Mouse (Mus musculus) kidney, postnatal 36 days (tissue): ENCODE results near the gene Itprip.
"Not testable (repeated sequence)": the region's sequence is repeated elsewhere in the genome, so short reads cannot be mapped to it uniquely, and the experiment has no call there.

Source experiments
- DNase-seq, 2 experiments: peaks; one replicate each; pipeline ENCODE4 v3.0.0; 2021 to 2022; ENCODE audit warnings: mixed read lengths in 2 of 2

The Itprip gene

DNA sequence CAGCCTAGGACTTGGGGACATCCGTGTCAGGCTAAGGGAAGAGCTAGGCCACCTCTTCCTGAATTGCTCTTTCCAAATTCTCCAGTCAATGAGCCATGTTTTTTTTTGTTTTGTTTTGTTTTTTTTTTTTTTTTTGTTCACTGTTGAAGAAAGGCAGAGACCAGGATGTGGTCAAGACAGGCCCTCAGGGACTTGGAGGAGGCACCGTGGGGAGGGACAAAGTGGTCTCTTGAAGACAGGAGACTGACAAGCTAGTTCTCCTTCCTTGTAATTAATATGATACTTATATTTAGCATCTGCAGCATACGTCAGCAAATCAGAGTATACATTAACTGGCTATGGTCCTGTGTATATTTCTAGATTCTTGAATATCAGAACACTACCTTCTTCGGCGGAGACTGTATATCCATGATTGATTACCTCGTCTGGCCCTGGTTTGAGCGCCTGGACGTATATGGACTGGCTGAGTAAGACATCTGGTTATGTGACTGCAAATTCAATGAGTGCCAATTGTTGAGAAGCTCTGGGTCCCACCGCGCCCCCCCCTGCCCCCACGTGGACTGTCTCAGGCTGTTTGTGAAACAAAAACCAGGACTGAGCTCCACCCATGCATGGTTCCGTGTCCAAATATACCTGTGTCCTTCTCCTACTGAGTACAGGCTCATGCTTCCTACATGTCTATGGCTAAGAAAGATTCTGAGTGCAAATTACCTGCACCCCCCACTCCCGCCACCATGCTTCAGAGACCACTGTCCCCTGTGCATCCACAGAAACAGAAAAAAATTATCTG lies 34.6 kb downstream of the Itprip start:
- peak in 1 of 2 experiments; percentile 37 for DNase-seq

DNA sequence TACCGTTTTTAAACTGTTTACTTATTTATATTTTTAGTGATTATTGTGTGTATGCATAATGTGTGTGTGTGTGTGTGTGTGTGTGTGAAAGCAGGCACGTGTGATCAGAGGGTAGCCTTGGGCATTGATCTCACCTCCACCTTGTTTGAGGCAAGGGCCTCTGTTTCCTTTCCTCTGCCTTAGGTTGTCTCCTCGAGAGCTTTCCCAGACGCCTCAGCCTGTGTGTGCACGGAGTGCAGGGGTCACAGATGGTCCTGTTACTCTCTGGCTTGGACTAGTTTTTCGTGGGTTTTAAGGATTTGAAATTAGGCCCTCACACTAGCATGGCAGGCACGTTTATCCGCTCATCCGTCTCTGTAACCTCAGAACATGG lies 36.2 kb downstream of the Itprip start:
- no peak for DNase-seq

DNA sequence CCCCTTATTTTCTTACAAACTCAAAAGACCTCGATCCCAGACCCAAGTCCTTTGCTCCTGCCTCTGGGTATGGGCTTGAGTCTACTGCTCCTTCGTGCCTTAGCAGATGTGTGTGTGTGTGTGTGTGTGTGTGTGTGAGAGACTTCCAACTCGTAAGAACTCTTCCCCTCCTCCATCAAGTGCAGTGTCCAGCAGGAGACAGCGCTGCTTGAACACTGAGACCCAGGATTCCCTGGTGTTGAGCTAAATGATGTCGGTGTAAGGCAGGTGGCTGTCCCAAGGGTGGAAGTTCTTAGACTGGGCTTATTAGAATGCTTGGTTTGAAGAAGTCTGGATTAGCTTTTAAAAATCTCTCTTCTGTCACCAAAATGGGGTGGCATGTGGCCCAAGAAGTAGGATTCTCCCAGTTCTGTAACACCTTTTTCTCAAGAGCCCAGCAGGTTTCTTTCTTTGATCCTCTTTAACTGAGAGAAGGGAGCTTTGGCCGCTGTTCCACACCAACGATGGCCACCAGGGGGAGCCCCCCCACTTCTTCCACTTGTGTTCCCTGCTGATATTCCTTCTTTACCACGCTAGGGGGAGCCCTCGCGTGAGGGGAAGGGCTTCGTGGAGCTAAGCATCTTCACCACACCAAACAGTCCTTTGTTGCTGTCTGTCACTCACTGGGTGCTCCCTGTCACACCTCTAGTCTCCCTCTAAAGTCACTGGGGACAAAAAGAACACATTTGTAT lies 36.8 kb downstream of the Itprip start:
- peak; percentile 76 to 93 for DNase-seq

DNA sequence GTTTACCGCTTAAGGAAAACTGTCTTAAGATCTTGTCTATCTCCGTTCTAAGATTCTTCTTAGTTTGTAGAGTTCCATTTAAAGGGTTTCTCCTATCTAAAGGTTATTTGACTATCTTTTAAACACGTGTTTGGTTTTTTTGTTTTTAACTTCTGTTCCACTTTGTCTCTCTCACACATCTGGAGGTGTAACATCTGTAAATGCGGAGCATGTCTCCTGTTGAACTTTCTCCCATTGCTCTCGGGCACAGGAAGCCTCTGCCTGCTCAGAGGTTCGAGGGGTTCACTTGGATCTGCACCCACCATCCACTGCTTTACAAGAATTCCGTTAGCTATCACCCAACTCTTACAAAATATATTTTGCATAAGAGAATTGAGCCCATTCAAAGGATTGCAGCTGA lies 37.6 kb downstream of the Itprip start:
- no peak for DNase-seq

DNA sequence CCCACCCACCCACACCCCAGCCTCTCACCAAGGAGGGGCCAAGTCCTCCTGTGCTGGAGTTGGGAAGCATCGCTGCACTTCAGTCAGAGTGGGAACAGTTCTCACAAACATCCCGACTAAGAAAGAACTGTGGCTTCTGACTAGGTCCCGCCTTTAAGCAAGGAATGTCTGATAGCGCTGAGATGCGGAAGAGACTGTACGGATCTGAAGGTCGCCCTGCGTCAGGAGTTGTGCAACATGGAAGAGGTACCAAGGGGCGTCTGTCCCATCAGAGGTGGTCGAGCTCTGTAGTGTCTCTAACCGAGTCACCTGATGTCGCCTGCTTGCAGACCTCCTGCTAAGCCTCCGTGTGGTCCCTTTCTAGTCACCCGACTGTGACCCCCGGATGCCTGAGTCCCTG lies 42.8 kb downstream of the Itprip start:
- no peak for DNase-seq

DNA sequence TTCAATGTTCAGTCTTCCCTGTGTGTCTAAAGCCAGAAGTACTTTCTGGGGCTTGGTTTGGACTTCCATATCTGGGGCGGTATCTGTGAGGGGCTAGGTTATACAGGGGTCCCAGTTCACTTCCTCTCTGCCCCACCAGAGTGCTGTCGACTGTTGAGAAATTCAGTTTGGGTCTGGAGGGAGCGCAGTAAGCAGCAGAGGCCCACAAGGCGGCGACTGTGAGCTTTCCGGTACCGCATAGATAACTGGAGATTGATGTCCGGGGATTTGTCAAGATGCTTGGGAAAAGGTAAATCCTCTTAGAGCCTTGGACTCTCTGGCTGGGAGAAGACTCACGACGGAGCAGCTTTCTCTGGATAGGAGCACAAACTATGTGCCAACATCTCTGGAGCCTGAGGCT lies 47.6 kb downstream of the Itprip start:
- peak in 1 of 2 experiments; percentile 33 for DNase-seq

DNA sequence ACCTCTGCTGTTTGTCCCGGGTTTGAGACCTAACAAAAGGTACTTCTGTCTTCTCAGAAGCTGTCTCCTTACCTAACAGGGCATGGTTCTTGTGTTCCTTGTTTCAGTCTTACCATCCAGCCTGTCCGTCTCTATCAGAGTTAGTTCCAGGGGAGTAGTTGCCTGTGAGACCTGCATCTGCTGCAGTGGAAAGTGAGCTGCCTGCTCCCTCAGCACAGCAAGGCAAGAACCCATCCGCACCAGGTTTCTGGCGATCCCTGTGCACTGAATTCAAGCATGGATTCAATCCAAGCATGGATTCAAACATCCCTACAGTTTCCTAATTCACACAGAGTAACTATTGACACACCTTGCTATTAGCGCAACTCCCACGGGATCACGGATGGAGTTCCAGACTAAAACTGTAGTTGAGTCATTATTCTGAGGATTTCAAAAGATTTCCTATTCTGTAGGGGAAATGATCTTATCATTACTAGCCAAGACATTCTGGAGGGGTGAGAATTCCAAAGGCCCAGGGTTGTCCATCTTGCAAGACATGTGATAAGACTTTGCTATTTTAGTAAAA lies 48.9 kb downstream of the Itprip start:
- DNase-seq, result no peak

DNA sequence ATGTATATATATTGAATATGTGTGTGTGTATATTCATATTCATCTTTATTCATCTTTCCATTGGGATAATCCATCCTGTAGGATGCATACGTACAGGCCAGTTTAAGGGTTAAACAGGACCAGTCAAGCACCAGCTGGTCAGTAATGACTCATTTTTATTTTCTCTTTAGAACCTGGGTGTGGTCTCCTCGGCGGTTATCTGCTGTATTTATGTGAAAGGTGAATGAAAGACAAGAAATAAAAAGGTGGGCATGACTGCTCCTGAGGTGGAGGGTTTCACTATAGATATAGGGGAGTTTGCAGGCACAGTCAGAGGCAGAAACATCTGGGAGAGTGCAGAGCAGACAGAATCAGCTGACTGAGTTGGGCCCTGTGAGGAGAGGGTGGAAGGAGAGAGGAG lies 49.6 kb downstream of the Itprip start:
- DNase-seq, result no peak

DNA sequence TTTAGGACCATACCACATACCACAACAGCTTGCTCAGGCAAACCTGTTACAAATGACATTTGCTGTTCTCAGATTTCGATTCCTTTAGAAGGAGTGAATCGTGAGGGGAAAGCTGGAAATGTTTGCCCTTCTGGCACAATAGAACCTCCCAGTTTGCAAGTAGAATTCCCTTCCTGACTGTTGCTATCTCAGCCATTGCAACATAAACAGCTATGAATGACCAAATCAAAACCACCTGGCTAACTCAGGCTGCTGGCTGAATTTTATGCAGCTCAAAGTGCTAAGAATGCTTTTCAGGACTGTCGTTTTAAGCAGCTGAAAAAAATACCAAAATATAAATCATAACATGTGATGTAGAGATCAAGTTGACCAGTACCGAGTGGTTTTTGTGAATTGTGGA lies 50.1 kb downstream of the Itprip start:
- DNase-seq, result no peak

DNA sequence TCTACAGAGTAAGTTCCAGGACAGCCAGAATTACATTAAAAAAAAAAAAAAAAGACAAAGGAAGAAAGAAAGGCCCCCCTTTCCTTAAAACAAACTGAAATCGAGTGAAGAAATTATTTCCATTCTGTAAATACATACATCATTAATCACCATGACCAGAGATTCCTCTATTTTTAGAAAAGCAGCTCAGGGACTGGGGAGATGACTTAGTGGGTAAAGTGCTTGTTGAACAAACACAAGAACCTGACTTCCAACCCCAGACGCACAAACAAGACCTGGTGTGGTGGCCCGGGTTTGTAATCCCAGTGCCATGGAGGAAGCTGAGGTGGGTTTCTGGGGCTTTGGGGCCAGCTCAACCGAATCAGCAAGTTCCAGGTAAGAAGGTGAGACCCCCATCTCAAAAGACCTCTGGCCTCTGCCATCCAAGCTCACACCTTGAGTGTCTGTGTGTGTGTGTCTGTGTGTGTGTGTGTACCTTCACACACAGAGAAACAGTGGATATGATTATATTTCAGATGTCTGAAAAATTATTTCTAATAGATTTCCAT lies 51.4 kb downstream of the Itprip start:
- no peak for DNase-seq

DNA sequence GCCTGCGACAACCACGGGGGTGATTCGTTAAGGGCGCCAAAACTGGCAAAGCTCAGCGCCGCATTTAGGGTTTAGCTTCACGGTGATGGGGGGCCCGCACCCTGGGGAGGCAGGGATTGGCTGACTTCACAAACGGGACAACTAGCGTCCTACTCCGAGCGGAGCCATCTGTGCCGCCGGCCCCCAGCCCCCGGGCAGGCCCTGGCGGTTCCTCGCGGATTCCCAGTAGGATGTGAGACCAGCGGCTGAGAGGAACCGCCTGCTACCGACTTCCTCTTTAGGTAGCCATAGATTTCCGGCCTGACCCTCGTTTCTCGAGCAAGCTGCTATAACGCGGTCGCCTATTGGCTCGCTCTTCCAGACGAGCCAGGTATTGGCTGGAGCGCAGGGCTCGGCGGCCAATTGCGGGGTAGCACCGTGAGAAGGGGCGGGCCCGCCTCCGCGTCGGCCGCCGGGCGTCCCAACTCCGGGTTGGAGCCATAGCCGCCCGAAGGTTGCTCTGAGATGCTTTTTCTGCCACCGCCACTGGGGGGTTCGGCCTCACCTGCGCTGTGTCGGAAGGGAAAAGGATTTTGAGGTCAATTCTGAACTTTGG lies 53.6 kb downstream of the Itprip start, which contains the start of gene Gsto2:
Gene Gsto2 (plus strand): TSS at position 182 of the 595 bp plus-strand sequence.
- DNase-seq, result peak; percentile 95

DNA sequence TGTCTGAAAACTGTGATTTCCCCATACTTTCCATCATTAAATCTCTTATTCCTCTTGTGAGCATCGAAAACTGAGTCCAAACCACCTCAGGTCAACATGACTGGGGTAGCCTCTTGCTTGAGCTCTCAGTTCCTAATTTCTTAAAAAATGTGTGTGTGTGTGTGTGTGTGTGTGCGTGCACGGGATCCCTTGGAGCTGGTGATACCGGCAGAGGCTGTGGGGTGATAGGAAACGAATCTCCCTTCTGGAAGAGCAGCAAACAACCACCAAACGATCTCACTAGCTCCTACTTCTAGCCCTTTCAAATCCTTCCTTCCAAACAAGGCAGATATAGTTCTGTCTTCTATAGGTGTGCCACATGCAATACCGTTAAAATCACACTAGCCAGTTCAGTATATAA lies 54.4 kb downstream of the Itprip start:
- no peak for DNase-seq

DNA sequence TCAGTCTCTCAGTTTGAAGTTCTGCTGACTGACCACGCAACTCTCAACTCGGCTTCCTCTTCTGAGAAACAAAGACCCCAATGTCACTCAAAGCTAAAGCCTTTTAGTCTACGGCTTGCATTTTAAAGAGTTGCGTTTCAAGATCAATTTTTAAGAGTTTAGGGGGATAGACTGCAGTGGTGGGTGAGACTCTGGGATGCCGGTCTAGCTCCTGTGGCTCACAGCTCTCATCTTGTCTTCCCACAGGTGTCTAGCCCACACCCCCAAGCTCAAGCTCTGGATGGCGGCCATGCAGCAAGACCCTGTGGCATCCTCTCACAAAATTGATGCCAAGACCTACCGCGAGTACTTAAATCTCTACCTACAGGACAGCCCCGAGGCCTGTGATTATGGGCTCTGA lies 55.0 kb downstream of the Itprip start:
- DNase-seq, result no peak

DNA sequence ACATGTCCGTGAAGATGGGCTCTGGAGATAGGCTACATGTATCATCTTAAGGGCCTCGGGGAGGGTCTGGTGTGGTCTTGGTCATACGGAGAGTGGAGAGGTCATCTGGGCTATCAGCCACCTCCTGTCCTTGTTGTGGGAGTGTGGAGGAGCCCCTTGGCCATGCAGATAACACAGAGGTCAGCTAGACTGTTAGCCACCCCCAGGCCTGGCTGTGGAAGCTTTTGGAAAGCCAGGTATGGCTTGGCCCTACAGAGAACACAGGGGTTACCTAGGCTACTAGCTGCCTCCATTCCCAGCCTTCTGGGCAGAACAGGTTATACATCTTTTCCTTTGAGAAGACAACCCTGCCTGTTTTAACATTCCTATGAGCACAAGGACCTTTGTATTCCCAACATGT lies 56.5 kb downstream of the Itprip start:
- no peak for DNase-seq

DNA sequence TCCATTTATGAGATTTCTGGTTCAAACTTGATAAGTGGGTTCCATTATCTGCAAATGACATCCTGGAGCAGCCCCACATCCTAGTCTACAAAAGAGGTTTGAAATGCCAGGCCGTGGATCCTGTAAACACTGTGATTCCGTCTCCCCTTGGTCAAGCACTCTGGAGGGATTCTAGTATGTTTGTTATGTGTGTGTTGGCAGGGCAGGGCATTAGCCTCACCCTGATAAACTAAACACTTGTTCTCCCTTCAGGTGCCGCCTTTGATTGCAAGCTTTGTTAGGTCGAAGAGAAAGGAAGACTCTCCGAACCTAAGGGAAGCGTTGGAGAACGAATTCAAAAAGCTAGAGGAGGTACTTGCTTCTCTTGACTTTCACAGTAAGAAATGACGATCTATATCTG lies 59.9 kb downstream of the Itprip start:
- no peak for DNase-seq

DNA sequence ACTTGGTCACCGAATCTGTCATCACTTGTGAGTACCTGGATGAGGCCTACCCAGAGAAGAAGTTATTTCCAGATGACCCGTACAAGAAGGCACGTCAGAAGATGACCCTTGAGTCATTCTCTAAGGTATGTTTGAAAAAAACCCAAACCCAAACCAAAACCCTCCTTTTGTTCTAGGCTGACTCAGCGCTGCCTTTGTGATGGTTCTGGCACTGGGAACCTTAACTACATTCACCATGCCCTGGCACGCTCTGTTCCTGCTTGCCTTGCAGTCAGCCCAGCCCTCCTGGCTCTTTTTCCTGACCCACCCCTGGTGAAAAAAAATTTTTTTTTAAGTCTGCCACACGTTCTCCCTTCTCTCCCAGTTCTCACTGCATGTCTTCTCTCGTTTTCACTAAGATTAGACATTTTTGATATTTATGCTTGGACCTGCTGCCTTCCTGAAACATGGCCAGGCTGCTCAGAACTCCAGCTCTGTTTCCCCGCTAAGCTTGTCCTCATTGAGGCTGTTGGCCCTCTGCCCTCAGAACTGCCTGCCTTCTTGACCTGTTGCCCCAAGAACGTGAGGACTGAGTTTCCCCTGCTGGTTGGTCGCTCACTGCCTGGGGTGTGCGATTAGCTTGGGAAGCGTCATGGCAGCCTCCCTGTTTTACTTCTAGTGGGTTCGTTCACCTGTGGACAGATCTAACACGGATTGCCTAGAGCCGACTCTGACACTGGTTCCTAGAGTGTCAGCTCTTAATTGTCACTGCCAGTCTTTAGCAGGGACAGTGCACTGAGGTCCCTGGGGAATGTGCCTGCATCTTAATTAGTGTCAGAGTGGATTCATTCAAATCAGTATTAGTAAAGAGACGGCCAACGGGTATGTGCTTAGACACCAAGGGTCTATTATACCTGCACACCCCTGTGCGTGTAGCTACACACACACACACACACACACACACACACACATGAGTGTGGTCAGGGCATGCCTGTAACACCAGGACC lies 60.8 kb downstream of the Itprip start:
- peak in 1 of 2 experiments; percentile 19 for DNase-seq

DNA sequence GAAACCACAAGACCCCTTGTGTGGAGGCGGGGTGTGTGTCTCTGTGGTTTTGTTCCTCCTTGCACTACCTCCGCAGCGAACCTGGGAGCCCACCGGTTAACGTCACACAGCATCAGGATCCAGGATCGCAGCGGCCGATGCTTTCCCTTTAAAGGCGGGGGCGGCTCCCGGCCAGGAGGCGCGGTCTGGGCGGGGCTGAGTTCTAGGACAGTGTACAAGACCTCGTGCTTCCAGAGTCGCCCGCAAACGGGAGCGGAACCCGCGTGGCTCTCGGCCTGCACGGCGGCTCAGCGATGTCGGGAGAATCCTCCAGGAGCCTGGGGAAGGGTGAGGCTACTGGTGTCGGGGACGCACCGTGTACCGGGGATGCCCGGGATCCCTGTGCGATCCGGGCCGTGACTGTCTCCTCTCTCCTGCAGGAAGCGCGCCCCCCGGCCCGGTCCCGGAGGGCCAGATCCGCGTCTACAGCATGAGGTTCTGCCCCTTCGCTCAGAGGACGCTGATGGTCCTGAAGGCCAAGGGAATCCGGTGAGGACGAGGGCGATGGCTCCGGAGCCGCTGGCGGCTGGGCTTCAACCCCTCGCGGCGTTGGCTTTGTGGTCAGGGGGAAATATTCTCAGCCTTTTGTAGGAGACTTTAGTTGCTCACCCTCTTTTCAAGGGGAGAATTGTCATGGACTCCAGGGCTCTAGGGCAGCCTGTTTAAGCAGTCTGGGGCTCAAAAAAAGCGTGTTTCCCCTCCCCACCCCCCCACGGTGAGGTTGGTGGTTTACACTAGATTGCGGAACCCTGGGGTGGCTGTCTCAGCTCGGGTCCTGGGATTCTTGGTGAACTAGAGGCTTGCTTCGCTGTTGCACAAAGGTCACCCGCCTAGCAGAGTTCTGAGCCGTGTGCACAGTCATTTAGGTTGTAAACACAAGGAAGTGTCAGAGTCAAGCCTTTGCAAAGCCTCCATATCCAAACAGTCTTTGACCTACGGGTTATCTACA lies 64.0 kb downstream of the Itprip start, which contains the start of gene Gsto1:
Gene Gsto1 (plus strand): TSS at position 175 of the 988 bp plus-strand sequence.
- DNase-seq, result peak; percentile 93 to 96

DNA sequence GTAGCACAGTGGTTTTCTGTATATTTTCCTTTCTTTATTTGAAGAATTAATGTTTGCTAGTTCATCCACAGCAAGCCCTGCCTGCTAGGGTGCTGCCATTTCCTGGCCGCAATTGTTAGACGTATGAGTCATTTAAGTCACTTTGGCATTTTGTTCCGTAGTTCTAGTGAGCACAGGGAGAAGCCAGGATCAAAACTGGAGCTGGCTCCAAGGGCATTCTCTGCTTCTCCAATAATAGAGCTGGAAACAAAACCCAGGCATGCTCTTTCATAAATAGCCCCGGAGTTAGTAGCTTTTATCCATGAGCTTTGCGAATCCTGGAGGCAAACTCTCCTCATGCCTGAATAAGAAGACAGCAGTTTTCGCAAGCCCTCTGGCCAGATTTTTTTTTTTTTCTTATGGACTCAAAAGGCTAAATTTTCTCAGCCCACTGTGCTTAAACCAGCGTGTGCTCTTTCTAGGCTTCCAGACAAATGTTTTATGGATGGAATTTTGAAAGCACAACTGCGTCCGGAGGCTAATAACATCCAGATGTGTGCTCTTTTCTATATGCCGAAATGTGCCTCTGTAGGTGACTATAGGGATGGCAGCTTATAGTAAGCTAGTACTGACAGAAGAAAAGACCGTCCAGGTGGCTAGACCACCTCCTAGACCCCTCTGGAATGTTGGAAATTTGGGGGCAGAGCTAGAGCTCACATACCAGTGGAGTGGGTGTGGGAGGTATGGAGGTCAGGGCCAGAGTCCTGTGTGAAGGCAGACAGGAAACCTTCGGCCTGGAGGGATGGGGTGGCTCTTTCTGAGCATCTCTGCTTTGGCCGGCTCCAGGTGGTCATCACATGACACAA lies 64.9 kb downstream of the Itprip start:
- DNase-seq, result no peak

DNA sequence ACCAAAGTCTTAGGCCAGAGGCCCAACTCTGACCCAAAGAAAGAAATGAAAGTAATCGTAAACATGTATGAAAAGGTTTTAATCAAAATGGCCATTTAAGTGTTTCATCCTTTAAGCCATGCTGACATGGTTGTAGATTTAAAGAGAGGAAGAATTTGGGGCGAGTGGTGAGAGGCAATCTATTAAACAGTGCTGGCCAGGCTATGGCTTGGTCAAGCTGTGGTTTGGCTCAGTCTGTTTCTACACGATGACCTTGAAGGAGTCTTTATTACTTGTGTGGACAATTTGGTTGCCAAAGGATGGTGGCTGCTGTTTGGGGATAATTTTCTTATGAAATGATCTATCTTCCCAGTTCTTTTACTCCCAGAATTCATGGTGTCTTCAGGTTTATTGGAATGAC lies 66.0 kb downstream of the Itprip start:
- no peak for DNase-seq

DNA sequence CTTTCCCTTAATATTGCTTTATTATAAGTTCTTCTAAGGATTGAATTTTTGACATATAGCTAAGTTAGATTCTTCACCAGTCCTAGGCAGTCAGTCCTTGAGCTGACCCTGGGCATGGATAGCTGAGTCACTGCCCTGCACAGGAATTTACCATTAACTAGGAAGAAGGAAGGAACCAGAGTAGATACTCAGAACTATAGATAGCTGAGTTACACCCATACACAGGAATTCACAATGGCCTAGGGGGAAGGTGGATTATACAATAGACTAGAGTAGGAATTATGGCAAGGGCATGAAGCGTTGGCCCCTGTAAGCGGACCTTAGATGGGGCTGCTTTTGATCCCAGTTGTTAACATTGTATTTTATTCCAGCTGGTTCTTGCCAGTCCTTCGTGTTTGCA lies 67.0 kb downstream of the Itprip start:
- DNase-seq, result not testable (repeated sequence)
